Mouse (Mus musculus) midbrain, embryonic 16.5 days (tissue): ENCODE results near the gene Dhx9. TPM values are rescaled to one million over a fixed set of nuclear protein-coding genes. Genes with fewer than 3 reads are reported as not detected.

ENCODE experiments used
- ATAC-seq: fragments of 200-750 bp; cut with Nextera tagmentation; 2 replicates; pipeline ENCODE4 v1.8.0; 2017; ENCODE audit warnings: moderate TSS enrichment
- H3K27ac ChIP-seq: fragments of 300-500 bp; sonication (generic); 2 replicates; pipeline ENCODE4 v1.5.1; 2014; ENCODE audit warnings: mild to moderate bottlenecking, low read length, mixed read lengths
- H3K27me3 ChIP-seq: fragments of 300-500 bp; sonication (generic); 2 replicates; pipeline ENCODE4 v1.6.1; 2014; ENCODE audit warnings: low read depth, low read length, mixed read lengths; ENCODE audit not compliant: control insufficient read depth, insufficient read depth
- H3K36me3 ChIP-seq: fragments of 300-500 bp; sonication (generic); 2 replicates; pipeline ENCODE4 v1.6.1; 2014; ENCODE audit warnings: mild to moderate bottlenecking, low read length, moderate library complexity, mixed read lengths; ENCODE audit not compliant: control insufficient read depth, insufficient read depth
- H3K4me1 ChIP-seq: fragments of 300-500 bp; sonication (generic); 2 replicates; pipeline ENCODE4 v1.6.1; 2014; ENCODE audit warnings: mild to moderate bottlenecking, low read length, mixed read lengths; ENCODE audit not compliant: control insufficient read depth, insufficient read depth
- H3K4me2 ChIP-seq: fragments of 300-500 bp; sonication (generic); 2 replicates; pipeline ENCODE4 v1.6.1; 2014; ENCODE audit warnings: mild to moderate bottlenecking, low read length, mixed read lengths
- H3K4me3 ChIP-seq: fragments of 300-500 bp; sonication (generic); 2 replicates; pipeline ENCODE4 v1.5.1; 2014; ENCODE audit warnings: low read depth, mild to moderate bottlenecking, low read length, moderate library complexity, mixed read lengths
- H3K9ac ChIP-seq: fragments of 300-500 bp; sonication (generic); 2 replicates; pipeline ENCODE4 v1.6.1; 2014; ENCODE audit warnings: low read depth, low read length, mixed read lengths
- H3K9me3 ChIP-seq: fragments of 300-500 bp; sonication (generic); replicated peaks from 2 replicates; pipeline ENCODE4 v1.6.1; 2014; ENCODE audit warnings: mild to moderate bottlenecking, low read length, mixed read lengths; ENCODE audit not compliant: control insufficient read depth, poor library complexity, severe bottlenecking
- WGBS: fragments of 180-500 bp; shearing (Covaris S2); extraction: QIAGEN DNeasy Blood & Tissue Kit; methylation state at CpG from one replicate; pipeline ENCODE4 v1.1.7; 2014; 5-methylcytosine and 5-hydroxymethylcytosine counted together
- polyA plus RNA-seq: library from polyadenylated mRNA; unstranded; fragments of >200 nt; fragmentation: Nextera tagmentation; extraction: Ambion mirVana; gene quantifications from 2 replicates; pipeline ENCODE4 v1.2.1, GENCODE M21; 2015

Gene Dhx9
- polyA plus RNA-seq, 1 experiment from 2014 or later = 22.1 TPM

DNA sequence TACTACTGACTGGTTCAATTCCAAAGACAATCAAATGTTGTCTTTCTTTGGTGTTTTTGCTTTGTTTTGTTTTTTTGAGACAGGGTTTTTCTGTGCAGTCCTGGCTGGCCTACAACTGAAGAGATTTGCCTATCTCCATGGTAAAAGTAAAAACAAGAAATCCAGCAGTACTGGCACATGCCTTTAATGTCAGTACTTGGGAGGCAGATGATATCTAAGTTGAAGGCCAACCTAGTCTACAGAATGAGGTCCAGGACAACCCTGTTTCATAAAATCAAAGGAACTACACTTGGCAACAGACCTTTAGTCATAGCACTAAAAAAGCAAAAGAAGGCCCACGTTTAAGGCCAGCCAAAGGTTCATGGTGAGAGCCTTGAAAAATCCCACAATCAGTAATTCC, 25.7 kb downstream of the Dhx9 start:
- 92% methylated on average over 1 of the region's 1 CpGs for WGBS
- Histone ChIP-seq H3K4me2 (no peak overlapping the region), H3K27me3 (no peaks in the 10 kb centered on the region), H3K4me1 (no peaks in the 10 kb centered on the region), H3K4me3 (no peak overlapping the region), H3K36me3 (peaks cover 46% of the 10 kb centered on the region), H3K9me3 (no peaks in the 10 kb centered on the region), H3K27ac (no peak overlapping the region), H3K9ac (no peak overlapping the region)
- ATAC-seq = no peak

DNA sequence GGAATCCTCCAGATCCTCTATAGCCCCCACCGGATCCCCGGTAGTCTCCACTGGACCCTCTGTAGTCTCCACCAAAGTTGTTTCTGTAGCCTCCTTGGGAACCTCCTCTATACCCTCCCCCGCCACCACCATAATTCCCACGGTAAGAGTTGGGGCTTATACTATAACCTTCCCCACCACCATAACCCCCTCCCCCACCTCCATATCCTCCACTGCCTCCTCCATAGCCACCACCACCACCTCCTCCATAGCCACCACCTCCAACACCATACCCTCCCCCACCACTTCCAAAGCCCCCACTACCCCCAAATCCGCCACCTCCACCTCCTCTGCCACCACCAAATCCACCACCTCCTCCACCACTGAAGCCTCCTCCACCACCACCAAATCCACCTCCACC, 31.3 kb downstream of the Dhx9 start:
- ATAC-seq = peak; percentile 40; the same call in 1 of the 2 replicates
- H3K27ac ChIP-seq = no peak overlapping the region
- no peaks in the 10 kb centered on the region for H3K4me1 ChIP-seq
- H3K9me3 ChIP-seq = no peaks in the 10 kb centered on the region
- no peak overlapping the region for H3K4me2 ChIP-seq
- H3K9ac ChIP-seq = no peak overlapping the region
- 91% methylated on average over 5 of the region's 5 CpGs for WGBS
- H3K36me3 ChIP-seq = peaks cover 31% of the 10 kb centered on the region
- H3K27me3 ChIP-seq = no peaks in the 10 kb centered on the region
- H3K4me3 ChIP-seq = no peak overlapping the region

DNA sequence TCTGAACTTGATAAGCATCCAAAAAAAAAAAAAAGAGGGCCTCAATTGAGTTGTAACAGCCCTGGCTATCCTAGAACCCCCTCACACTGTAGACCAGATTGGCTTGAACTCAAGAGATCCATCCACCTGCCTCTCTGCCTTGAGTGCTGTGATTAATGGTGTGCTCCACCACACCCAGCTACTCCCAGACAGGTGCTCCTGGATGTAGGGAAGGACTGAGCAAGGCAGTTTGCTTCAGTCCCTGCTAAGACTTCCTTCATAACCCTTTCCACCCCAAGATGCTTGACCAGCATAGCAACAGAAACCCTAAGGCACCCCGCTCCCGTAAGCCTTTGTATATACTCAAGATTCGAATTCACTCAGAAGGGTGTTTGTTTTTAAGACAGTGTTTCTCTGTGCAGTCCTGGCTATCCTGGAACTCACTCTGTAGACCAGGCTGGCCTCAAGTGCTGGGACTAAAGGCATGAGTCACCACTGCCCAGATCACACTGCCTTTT, 34.3 kb downstream of the Dhx9 start:
- Histone ChIP-seq H3K4me2 (no peak overlapping the region), H3K4me3 (no peak overlapping the region), H3K36me3 (peaks cover 13% of the 10 kb centered on the region), H3K27ac (no peak overlapping the region), H3K9ac (no peak overlapping the region), H3K4me1 (no peaks in the 10 kb centered on the region), H3K27me3 (no peaks in the 10 kb centered on the region), H3K9me3 (no peaks in the 10 kb centered on the region)
- 0 out of 2 replicates have a peak, but pooled peaks have one; percentile 29 for ATAC-seq
- 89% methylated on average over 3 of the region's 3 CpGs for WGBS

- Histone ChIP-seq H3K4me1 (no peaks in the 10 kb centered on the region), H3K4me2 (no peak overlapping the region), H3K9ac (no peak overlapping the region), H3K27ac (no peak overlapping the region), H3K9me3 (no peaks in the 10 kb centered on the region), H3K27me3 (no peaks in the 10 kb centered on the region), H3K4me3 (no peak overlapping the region), H3K36me3 (peaks cover 5% of the 10 kb centered on the region)
- WGBS = 77% methylated on average over 10 of the region's 10 CpGs
- 0 out of 2 replicates have a peak, but pooled peaks have one; percentile 27 for ATAC-seq
These were observed 36.0 kb downstream of the Dhx9 start for GRCm38 (mm10) chr1:153451237-153452154.

DNA sequence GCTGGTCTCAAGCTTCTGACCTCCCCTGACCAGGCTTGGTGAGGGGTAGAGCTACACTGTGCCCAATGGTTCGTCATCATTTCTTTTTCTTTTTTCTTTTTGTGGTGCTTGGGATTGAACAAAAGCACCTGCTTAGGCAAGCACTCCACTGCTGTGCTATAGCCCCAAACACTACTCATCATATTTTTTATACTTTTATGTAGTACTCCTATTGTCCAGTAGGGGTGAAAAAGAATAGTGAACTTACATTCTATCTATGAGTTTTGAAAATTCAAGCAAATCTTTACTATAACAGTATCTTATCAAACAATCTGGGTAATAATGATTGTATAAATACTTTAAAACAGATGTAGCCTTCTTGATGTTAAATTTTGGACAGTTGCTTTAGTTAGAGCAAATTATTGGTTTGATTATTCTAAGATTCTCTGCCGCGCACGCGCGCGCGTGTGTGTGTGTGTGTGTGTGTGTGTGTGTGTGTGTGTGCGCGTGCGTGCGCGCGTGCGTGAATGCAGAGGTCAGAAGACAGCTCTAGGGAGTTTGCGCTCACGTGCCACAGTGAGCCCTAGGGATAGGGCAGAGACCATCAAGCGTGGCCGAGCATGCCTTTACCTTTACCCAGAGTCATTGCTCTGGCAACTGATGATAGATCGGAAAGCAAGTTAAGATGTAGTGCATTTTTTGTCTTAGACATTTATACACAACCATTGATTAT, 41.2 kb downstream of the Dhx9 start:
- Histone ChIP-seq H3K4me3 (no peak overlapping the region), H3K9ac (no peak overlapping the region), H3K27me3 (no peaks in the 10 kb centered on the region), H3K27ac (no peak overlapping the region), H3K9me3 (no peaks in the 10 kb centered on the region), H3K36me3 (no peaks in the 10 kb centered on the region), H3K4me1 (no peaks in the 10 kb centered on the region), H3K4me2 (no peak overlapping the region)
- WGBS = 94% methylated on average over 20 of the region's 20 CpGs
- no peak for ATAC-seq

- Histone ChIP-seq H3K36me3 (no peaks in the 10 kb centered on the region), H3K4me1 (no peaks in the 10 kb centered on the region), H3K4me2 (no peak overlapping the region), H3K27ac (no peak overlapping the region), H3K27me3 (no peaks in the 10 kb centered on the region), H3K9ac (no peak overlapping the region), H3K4me3 (no peak overlapping the region), H3K9me3 (no peaks in the 10 kb centered on the region)
- 77% methylated on average over 4 of the region's 4 CpGs for WGBS
- ATAC-seq = no peak
These were observed 43.8 kb downstream of the Dhx9 start for GRCm38 (mm10) chr1:153443632-153444031.

DNA sequence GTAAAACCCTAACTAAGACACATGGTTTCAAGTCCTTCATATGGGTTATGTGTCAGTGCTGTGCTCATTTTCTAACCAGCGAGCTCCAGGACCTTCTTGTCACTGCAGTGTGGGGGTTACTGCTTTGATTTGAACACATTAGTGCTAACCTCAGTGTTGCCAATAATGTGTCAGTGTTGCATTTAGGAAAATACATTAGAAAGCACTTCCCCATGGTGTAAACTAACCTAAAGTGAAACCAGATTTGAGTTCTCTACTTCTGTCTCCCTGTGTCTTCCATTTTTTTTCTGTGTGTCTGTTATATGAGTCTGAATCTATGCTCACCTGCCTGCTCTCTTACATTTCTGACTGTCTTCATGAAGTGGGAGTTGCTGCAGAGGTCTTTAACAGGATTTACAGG, 44.4 kb downstream of the Dhx9 start:
- Histone ChIP-seq H3K4me2 (no peak overlapping the region), H3K27ac (no peak overlapping the region), H3K4me3 (no peak overlapping the region), H3K9me3 (no peaks in the 10 kb centered on the region), H3K27me3 (no peaks in the 10 kb centered on the region), H3K9ac (no peak overlapping the region), H3K36me3 (no peaks in the 10 kb centered on the region), H3K4me1 (no peaks in the 10 kb centered on the region)
- 92% methylated on average over 1 of the region's 1 CpGs for WGBS
- ATAC-seq = no peak

GRCm38 (mm10) chr1:153441656-153442055, 45.8 kb downstream of the Dhx9 start:
- no peak for ATAC-seq
- no peak overlapping the region for H3K9ac ChIP-seq
- H3K27me3 ChIP-seq = no peaks in the 10 kb centered on the region
- no peaks in the 10 kb centered on the region for H3K36me3 ChIP-seq
- no peaks in the 10 kb centered on the region for H3K9me3 ChIP-seq
- no peak overlapping the region for H3K4me3 ChIP-seq
- no peak overlapping the region for H3K27ac ChIP-seq
- no peaks in the 10 kb centered on the region for H3K4me1 ChIP-seq
- H3K4me2 ChIP-seq = no peak overlapping the region
- 87% methylated on average over 3 of the region's 3 CpGs for WGBS

- H3K9me3 ChIP-seq = no peaks in the 10 kb centered on the region
- no peaks in the 10 kb centered on the region for H3K4me1 ChIP-seq
- H3K27ac ChIP-seq = no peak overlapping the region
- H3K4me2 ChIP-seq = no peak overlapping the region
- H3K36me3 ChIP-seq = no peaks in the 10 kb centered on the region
- H3K4me3 ChIP-seq = no peak overlapping the region
- H3K27me3 ChIP-seq = no peaks in the 10 kb centered on the region
- H3K9ac ChIP-seq = no peak overlapping the region
- no peak for ATAC-seq
- 88% methylated on average over 4 of the region's 4 CpGs for WGBS
These were observed 46.7 kb downstream of the Dhx9 start for GRCm38 (mm10) chr1:153440752-153441151.
